Comparison of ENCODE assay signal across 28 mouse cellular contexts in genomic region chr8:67199213-67199612, GRCm38 (mm10).
DNase-seq lines count a peak whose midpoint lies in the region; ATAC-seq lines count a peak whose summit lies in the region.
"Had no signal": no experiment of that assay in that cellular context is flagged by ENCODE, and none has a peak within 500 bp of the region (broad histone marks: within the 10 kb centered on the region; RNA-seq: fewer than 3 reads in every experiment).

No protein-coding gene starts in this region.

- no peaks in the 10 kb centered on the region for H3K27me3 ChIP-seq in midbrain, embryonic 11.5 days (ENCODE audit: control insufficient read depth, insufficient read depth, low read length)
- peaks cover 3% of the 10 kb centered on the region; the same call in 1 of the 2 replicates for H3K27me3 ChIP-seq in midbrain, embryonic 13.5 days
- no peaks in the 10 kb centered on the region for H3K27me3 ChIP-seq in kidney, embryonic 14.5 days (ENCODE audit: control insufficient read depth, insufficient read depth, low read length)
- H3K27me3 ChIP-seq: CH12.LX; embryonic facial prominence, embryonic 13.5 days; embryonic facial prominence, embryonic 15.5 days; forebrain, embryonic 12.5 days had no signal

- ATAC-seq in frontal cortex, adult (ENCODE audit: low TSS enrichment), result peak; percentile 96
- ATAC-seq in midbrain, embryonic 11.5 days (ENCODE audit: low FRiP score), result no peak
- no peak for ATAC-seq in midbrain, embryonic 13.5 days
- ATAC-seq in kidney, embryonic 14.5 days (ENCODE audit: low FRiP score, low TSS enrichment), result no peak
- ATAC-seq: activated CD4-positive, CD25-positive, alpha-beta regulatory T cell, adult 4 months; CD4-positive, CD25-positive, alpha-beta regulatory T cell, adult 4 months; forebrain, embryonic 14.5 days; forebrain, embryonic 16.5 days; Patski had no signal

- no peak overlapping the region for H3K27ac ChIP-seq in midbrain, embryonic 11.5 days (ENCODE audit: low read depth, low read length)
- H3K27ac ChIP-seq in midbrain, embryonic 13.5 days, result no peak overlapping the region
- no peak overlapping the region for H3K27ac ChIP-seq in kidney, embryonic 14.5 days (ENCODE audit: low read depth, low read length)
- H3K27ac ChIP-seq: embryonic facial prominence, embryonic 13.5 days; embryonic facial prominence, embryonic 15.5 days; forebrain, embryonic 10.5 days; forebrain, embryonic 12.5 days had no signal

- H3K9me3 ChIP-seq in midbrain, embryonic 11.5 days (ENCODE audit: control insufficient read depth, low read length), result no peaks in the 10 kb centered on the region
- H3K9me3 ChIP-seq in midbrain, embryonic 13.5 days, result no peaks in the 10 kb centered on the region
- H3K9me3 ChIP-seq in kidney, embryonic 14.5 days (ENCODE audit: control insufficient read depth, low read length), result no peaks in the 10 kb centered on the region
- H3K9me3 ChIP-seq: embryonic facial prominence, embryonic 13.5 days; embryonic facial prominence, embryonic 15.5 days; forebrain, embryonic 10.5 days; forebrain, embryonic 12.5 days; G1E had no signal

- no peak overlapping the region for H3K9ac ChIP-seq in midbrain, embryonic 11.5 days (ENCODE audit: low read length)
- no peak overlapping the region for H3K9ac ChIP-seq in midbrain, embryonic 13.5 days (replicated peaks)
- H3K9ac ChIP-seq in kidney, embryonic 14.5 days (ENCODE audit: low read depth, low read length), result no peak overlapping the region
- H3K9ac ChIP-seq: embryonic facial prominence, embryonic 13.5 days; embryonic facial prominence, embryonic 15.5 days; forebrain, embryonic 12.5 days had no signal

- H3K4me3 ChIP-seq in midbrain, embryonic 11.5 days (ENCODE audit: low read depth, low read length), result no peak overlapping the region
- no peak overlapping the region for H3K4me3 ChIP-seq in midbrain, embryonic 13.5 days (replicated peaks)
- H3K4me3 ChIP-seq in kidney, embryonic 14.5 days (ENCODE audit: low read length), result no peak overlapping the region
- H3K4me3 ChIP-seq: embryonic facial prominence, embryonic 13.5 days; embryonic facial prominence, embryonic 15.5 days; erythroblast, embryonic 14.5 days; forebrain, embryonic 10.5 days; forebrain, embryonic 12.5 days had no signal

- no peak overlapping the region for H3K4me2 ChIP-seq in midbrain, embryonic 11.5 days
- H3K4me2 ChIP-seq in midbrain, embryonic 13.5 days (replicated peaks), result no peak overlapping the region
- no peak overlapping the region for H3K4me2 ChIP-seq in kidney, embryonic 14.5 days (replicated peaks; ENCODE audit: low read depth, low read length)
- H3K4me2 ChIP-seq: embryonic facial prominence, embryonic 13.5 days; embryonic facial prominence, embryonic 15.5 days; forebrain, embryonic 12.5 days had no signal

- no peaks in the 10 kb centered on the region for H3K4me1 ChIP-seq in midbrain, embryonic 11.5 days (ENCODE audit: control insufficient read depth, insufficient read depth, low read length)
- no peaks in the 10 kb centered on the region for H3K4me1 ChIP-seq in midbrain, embryonic 13.5 days (replicated peaks)
- no peaks in the 10 kb centered on the region for H3K4me1 ChIP-seq in kidney, embryonic 14.5 days (ENCODE audit: control insufficient read depth, insufficient read depth, low read length)
- H3K4me1 ChIP-seq: embryonic facial prominence, embryonic 13.5 days; embryonic facial prominence, embryonic 15.5 days; forebrain, embryonic 10.5 days; forebrain, embryonic 12.5 days had no signal

- no peaks in the 10 kb centered on the region for H3K36me3 ChIP-seq in midbrain, embryonic 11.5 days (ENCODE audit: control insufficient read depth, insufficient read depth, low read length)
- H3K36me3 ChIP-seq in midbrain, embryonic 13.5 days, result no peaks in the 10 kb centered on the region
- H3K36me3 ChIP-seq in kidney, embryonic 14.5 days (ENCODE audit: control insufficient read depth, insufficient read depth, low read length), result no peaks in the 10 kb centered on the region
- H3K36me3 ChIP-seq: embryonic facial prominence, embryonic 13.5 days; embryonic facial prominence, embryonic 15.5 days; forebrain, embryonic 10.5 days; forebrain, embryonic 12.5 days; G1E had no signal

- DNase-seq in frontal cortex, postnatal 10 days (ENCODE audit: low spot score in 2 of 2), result no peak
- peak; percentile 26 for DNase-seq in midbrain, embryonic 11.5 days (ENCODE audit: low spot score, missing footprints)
- DNase-seq: adrenal gland, adult 8-10 months; adrenal gland, postnatal 14 days; adrenal gland, postnatal 36 days; B cell, adult 2 months; cerebellum, adult 11 months; cerebellum, adult 18-20 months; cerebellum, adult 8-10 months; cerebellum, adult 9-11 months; cerebellum, postnatal 14 days; cerebellum, postnatal 36 days; embryo, embryonic 11 days had no signal
